Mouse (Mus musculus): Measurements from ENCODE around the gene Cyp2c50.
"Not testable (repeated sequence)": the region's sequence is repeated elsewhere in the genome, so short reads cannot be mapped to it uniquely, and the experiment has no call there.

The Cyp2c50 gene

DNA sequence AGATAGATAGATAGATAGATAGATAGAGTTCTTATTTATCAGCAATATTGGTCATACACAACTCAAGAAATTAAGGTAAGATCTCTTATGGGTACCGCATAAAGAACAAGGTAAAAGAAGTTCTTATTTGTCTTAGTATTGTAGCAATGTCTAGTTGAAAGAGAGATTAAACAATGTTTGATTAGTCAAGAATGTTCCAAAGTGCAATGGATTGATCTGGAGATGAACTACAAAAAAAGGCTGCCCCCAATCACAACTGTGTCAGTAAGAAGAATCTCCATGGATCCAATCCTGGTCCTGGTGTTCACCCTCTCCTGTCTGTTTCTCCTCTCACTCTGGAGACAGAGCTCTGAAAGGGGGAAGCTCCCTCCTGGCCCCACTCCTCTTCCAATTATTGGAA, at the start of gene Cyp2c50:
Gene Cyp2c50 (plus strand): TSS at position 268 of the 400 bp plus-strand sequence.
- DNase-seq (ENCODE audit: low spot score) = not testable (repeated sequence)

GRCm38 (mm10) chr19:40073701-40074100, 15.8 kb upstream of the Cyp2c50 start, which contains the start of gene Cyp2c54:
Gene Cyp2c54 (minus strand): TSS chr19:40073827.
- DNase-seq (ENCODE audit: low spot score) = no peak

GRCm38 (mm10) chr19:40088381-40088780, 1.1 kb upstream of the Cyp2c50 start:
- DNase-seq (ENCODE audit: low spot score) = no peak

DNA sequence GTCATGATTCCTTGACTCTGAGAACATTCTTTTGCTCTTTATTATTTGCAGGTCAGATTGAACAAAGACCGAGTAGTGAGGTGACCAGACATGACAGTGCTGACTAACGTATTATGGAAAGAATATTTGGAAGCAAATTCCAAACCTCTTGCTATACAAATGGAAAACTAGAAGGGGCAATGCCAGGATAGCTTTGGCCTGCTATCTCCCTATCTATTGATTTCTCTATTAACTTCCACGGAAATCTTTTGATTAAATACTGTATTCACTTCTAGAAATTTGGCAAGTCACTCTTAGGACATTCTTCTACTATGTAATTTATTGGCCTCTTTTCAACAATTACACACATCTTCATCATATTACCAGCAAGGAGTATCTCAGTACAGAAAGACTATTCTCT, 1.6 kb downstream of the Cyp2c50 start:
- DNase-seq (ENCODE audit: low spot score) = no peak

GRCm38 (mm10) chr19:40119624-40120023, 30.1 kb downstream of the Cyp2c50 start:
- not testable (repeated sequence) for DNase-seq (ENCODE audit: low spot score)

DNA sequence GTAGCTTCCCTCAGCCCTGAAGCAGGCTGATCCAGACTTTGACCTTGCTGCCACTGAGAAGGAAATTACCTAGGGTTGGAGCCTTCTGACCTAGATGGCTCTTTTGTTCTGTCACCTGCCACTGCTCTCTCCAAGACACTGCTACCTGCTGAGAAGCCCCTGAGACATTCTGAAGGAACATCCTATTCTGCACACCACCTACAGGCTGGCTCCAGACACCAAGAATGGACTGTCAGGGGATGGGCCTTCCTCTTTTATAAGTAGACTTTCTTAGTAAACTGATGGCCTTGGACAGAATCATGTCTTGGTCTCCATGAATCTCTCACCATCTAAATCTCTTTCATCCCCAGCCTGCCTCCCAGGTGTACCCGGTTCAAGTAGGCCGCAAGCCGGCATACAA, 35.7 kb downstream of the Cyp2c50 start:
- DNase-seq (ENCODE audit: low spot score) = not testable (repeated sequence)

DNA sequence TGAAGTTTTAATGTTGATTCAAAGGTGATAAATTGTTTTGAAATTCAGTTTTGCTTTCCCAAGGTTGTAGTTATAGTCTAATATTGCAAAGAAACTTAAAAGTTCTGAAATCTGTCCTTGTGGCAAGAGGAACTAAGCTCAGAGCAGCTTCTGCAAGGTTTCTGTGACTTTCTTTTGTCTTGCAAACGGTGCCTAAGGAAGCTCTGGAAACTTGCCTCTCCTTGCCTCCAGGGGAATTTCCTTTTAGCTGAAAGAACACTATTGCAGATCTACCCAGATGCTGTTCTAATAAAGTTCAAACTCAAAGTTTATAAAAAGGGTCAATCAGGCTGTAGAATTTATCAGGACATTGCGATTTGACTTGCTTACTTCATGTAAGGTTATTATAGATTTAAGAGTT, 37.5 kb downstream of the Cyp2c50 start:
- not testable (repeated sequence) for DNase-seq (ENCODE audit: low spot score)

Measured in ovary, postnatal 36 days (tissue).